Mouse (Mus musculus): ENCODE data around the gene Fbxo7.

DNA sequence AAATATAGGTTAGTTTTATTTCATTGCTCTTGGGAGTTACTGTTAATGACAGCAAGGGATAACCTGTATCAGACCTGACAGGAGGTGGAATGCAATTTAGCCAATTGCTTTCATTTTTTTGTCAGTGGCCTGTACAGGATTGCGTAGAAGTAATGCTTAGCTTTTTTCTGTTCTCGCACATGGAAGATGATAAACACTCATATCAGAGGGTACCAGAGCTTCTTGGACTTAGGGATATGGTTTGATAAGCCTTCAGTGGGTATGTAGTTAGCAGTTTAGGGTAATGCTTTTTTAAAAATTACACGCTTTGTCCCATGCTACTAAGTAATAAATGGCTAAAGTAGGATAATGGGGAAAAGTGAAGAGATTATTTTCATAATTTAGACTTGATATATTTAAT lies 4.6 kb downstream of the Fbxo7 start:
- TF ChIP-seq CTCF (IDR thresholded peaks at IDR 0.05) (no peak), EP300 (IDR thresholded peaks at IDR 0.05) (no peak)

Measured in lung, postnatal 0 days (tissue).